Mouse (Mus musculus) G1E (cell line): Measurements from ENCODE around the gene Coro1c.

Experiments used
- CTCF ChIP-seq: IDR thresholded peaks from 2 replicates; pipeline ENCODE4 v1.5.1; 2012; ENCODE audit warnings: low read depth, low read length, inconsistent platforms, mixed read lengths
- GATA1 ChIP-seq: IDR thresholded peaks from 2 replicates; pipeline ENCODE4 v1.6.1; 2012; ENCODE audit warnings: borderline replicate concordance, low read length, inconsistent platforms, mixed read lengths

DNA sequence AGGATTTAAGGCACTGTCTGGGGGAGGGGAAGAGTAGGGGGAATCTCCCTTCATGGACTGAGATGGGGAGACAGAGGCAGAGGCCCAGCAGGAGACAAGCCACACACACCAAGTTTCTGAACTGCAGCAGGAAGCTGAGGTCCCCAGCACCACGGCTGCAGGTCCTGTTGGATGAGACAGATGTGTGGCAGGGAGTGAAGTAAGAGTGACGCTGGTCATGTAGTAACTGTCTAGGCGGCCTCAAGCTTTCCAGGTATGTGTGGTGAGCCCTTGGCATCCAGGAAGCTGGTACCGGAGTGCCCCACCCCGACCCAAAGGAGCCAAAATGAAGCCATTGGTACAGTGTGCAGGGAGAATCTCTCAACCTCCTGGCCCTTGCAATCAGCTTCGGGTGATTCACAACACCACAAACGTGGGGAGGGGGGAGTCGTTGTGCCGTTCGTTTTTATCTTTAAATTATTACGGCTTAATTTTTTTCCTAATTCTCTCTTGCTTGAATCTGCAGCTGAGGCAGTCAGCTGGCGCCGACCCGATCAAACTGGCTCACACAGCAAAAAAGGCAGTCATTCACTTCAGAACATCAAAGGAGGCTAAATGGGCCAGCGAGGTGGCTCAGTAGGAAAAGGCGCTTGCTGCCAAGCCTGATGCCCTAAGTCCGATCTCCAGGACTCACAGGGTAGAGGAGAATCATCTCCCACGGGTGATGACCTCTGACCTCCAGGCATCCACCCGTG lies 111.2 kb downstream of the Coro1c start:
- no peak for TF ChIP-seq CTCF
- no peak for TF ChIP-seq GATA1
